Mouse (Mus musculus) heart, embryonic 14.5 days (tissue): ENCODE measurements around the gene Jade1. TPM values are rescaled to one million over a fixed set of nuclear protein-coding genes. Genes with fewer than 3 reads are reported as not detected.
A peak's percentile ranks its signal among the peaks of the same experiment; 100 is the strongest.

Source experiments
- ATAC-seq: fragments of 200-750 bp; cut with Nextera tagmentation; 2 replicates; pipeline ENCODE4 v1.8.0; 2017; ENCODE audit warnings: low read depth, moderate TSS enrichment; ENCODE audit not compliant: insufficient number of reproducible peaks, insufficient read depth, low FRiP score
- H3K27ac ChIP-seq, 2 experiments: fragments of 200-500 bp in 1 of 2; fragments of 300-500 bp in 1 of 2; sonication (generic) in 1 of 2; replicated peaks in 1 of 2; 2 replicates each; pipeline ENCODE4 v1.5.1; 2012 to 2014; ENCODE audit warnings: low read depth in 2 of 2, low read length in 2 of 2, control low read depth in 1 of 2, mild to moderate bottlenecking in 1 of 2, mixed read lengths in 1 of 2; ENCODE audit not compliant: control insufficient read depth in 1 of 2, insufficient read depth in 1 of 2
- H3K27me3 ChIP-seq: fragments of 300-500 bp; sonication (generic); 2 replicates; pipeline ENCODE4 v1.6.1; 2014; ENCODE audit warnings: mild to moderate bottlenecking, low read length, control low read depth; ENCODE audit not compliant: control insufficient read depth, insufficient read depth
- H3K36me3 ChIP-seq: fragments of 300-500 bp; sonication (generic); 2 replicates; pipeline ENCODE4 v1.6.1; 2014; ENCODE audit warnings: mild to moderate bottlenecking, control low read depth, low read length, mixed read lengths; ENCODE audit not compliant: control insufficient read depth, insufficient read depth
- H3K4me1 ChIP-seq, 2 experiments: fragments of 200-500 bp in 1 of 2; fragments of 300-500 bp in 1 of 2; sonication (generic) in 1 of 2; 2 replicates each; pipeline ENCODE4 v1.6.1; 2012 to 2014; ENCODE audit warnings: low read length in 2 of 2, control low read depth in 1 of 2, mixed read lengths in 1 of 2; ENCODE audit not compliant: control insufficient read depth in 2 of 2, insufficient read depth in 2 of 2
- H3K4me2 ChIP-seq: fragments of 300-500 bp; sonication (generic); 2 replicates; pipeline ENCODE4 v1.6.1; 2014; ENCODE audit warnings: mild to moderate bottlenecking, low read length
- H3K4me3 ChIP-seq, 2 experiments: fragments of 200-500 bp in 1 of 2; fragments of 300-500 bp in 1 of 2; sonication (generic) in 1 of 2; 2 replicates each; pipeline ENCODE4 v1.5.1; 2012 to 2014; ENCODE audit warnings: low read length in 2 of 2, mild to moderate bottlenecking in 2 of 2, control low read depth in 1 of 2, low read depth in 1 of 2, moderate library complexity in 1 of 2; ENCODE audit not compliant: control insufficient read depth in 1 of 2, insufficient read depth in 1 of 2
- H3K9ac ChIP-seq: fragments of 300-500 bp; sonication (generic); 2 replicates; pipeline ENCODE4 v1.6.1; 2014; ENCODE audit warnings: mild to moderate bottlenecking, low read length
- H3K9me3 ChIP-seq: fragments of 300-500 bp; sonication (generic); 2 replicates; pipeline ENCODE4 v1.6.1; 2016; ENCODE audit warnings: low read length, control low read depth; ENCODE audit not compliant: control insufficient read depth
- WGBS: fragments of 180-500 bp; shearing (Covaris S2); extraction: QIAGEN DNeasy Blood & Tissue Kit; methylation state at CpG from one replicate; pipeline ENCODE4 v1.1.7; 2014; 5-methylcytosine and 5-hydroxymethylcytosine counted together
- polyA plus RNA-seq: library from polyadenylated mRNA; unstranded; fragments of >200 nt; fragmentation: Nextera tagmentation; extraction: Ambion mirVana; gene quantifications from 2 replicates; pipeline ENCODE4 v1.2.1, GENCODE M21; 2014

Jade1 gene
- polyA plus RNA-seq, 1 experiment from 2014 or later: 16.9 TPM

DNA sequence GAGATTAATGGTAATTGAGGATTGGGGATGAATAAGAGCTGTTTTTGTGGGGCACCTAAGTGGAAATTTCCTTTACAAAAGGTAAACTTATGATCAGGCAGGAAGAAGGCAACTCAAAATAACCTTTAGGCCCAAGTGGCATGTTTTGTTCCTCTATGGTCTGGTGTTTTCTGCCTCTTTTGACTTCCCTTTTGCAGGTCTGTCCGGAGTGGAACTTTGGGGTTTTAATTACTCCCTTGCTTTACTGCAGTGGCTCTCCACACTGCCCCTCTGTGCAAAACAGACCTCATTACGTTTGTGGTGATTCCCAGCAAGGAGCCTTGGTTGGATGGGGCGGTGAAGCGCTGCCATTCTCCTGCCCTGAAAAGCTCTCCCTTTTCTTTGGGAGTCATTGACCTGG is 24.3 kb downstream of the Jade1 start:
- no peaks in the 10 kb centered on the region for H3K9me3 ChIP-seq
- WGBS: 76% methylated on average over 4 of the region's 4 CpGs
- H3K4me2 ChIP-seq: no peak overlapping the region
- H3K4me3 ChIP-seq: no peak overlapping the region
- no peak for ATAC-seq
- H3K9ac ChIP-seq: no peak overlapping the region
- H3K27ac ChIP-seq: no peak overlapping the region
- no peaks in the 10 kb centered on the region for H3K27me3 ChIP-seq
- H3K36me3 ChIP-seq: peaks cover 7% of the 10 kb centered on the region; the same call in 1 of the 2 replicates
- H3K4me1 ChIP-seq: peaks cover 28 to 74% of the 10 kb centered on the region in 2 experiments

- Histone ChIP-seq H3K27ac (no peak overlapping the region), H3K4me2 (no peak overlapping the region), H3K36me3 (peaks cover 7% of the 10 kb centered on the region; the same call in 1 of the 2 replicates), H3K9ac (no peak overlapping the region), H3K4me1 (peaks cover 23 to 66% of the 10 kb centered on the region in 2 experiments), H3K9me3 (no peaks in the 10 kb centered on the region), H3K4me3 (no peak overlapping the region), H3K27me3 (no peaks in the 10 kb centered on the region)
- ATAC-seq: no peak
- 64% methylated on average over 14 of the region's 14 CpGs for WGBS
Measured at GRCm38 (mm10) chr3:41580401-41581323, 25.1 kb downstream of the Jade1 start.

GRCm38 (mm10) chr3:41581436-41581835 is 25.9 kb downstream of the Jade1 start:
- H3K9ac ChIP-seq: no peak overlapping the region
- 65% methylated on average over 8 of the region's 8 CpGs for WGBS
- H3K36me3 ChIP-seq: peaks cover 7% of the 10 kb centered on the region; the same call in 1 of the 2 replicates

DNA sequence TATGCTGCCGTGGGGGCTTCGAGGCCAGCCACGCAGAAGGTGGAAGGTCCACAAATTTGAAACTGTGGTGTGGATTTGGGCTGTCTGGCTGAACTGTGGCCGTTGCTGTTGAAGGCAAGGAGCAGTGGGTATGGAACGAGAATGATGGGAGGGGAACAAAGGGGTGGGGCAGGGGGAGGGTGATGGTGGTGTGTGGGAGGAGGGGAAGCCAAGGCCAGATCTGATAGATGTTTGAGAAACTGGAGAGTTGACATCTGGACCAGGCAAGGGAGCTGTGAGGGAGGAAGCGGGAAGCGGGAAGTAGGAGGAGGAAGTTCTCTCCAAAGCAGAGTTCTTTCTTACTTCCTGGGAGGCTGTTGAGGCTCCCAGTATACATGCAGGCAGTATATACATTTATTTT is 26.7 kb downstream of the Jade1 start:
- Histone ChIP-seq H3K36me3 (peaks cover 7% of the 10 kb centered on the region; the same call in 1 of the 2 replicates), H3K4me2 (no peak overlapping the region), H3K9me3 (no peaks in the 10 kb centered on the region), H3K4me1 (peaks cover 24 to 63% of the 10 kb centered on the region in 2 experiments), H3K27me3 (no peaks in the 10 kb centered on the region), H3K27ac (no peak overlapping the region), H3K4me3 (no peak overlapping the region), H3K9ac (no peak overlapping the region)
- 79% methylated on average over 7 of the region's 7 CpGs for WGBS
- no peak for ATAC-seq

More at GRCm38 (mm10) chr3:41581436-41581835, 25.9 kb downstream of the Jade1 start:
- no peaks in the 10 kb centered on the region for H3K27me3 ChIP-seq
- ATAC-seq: no peak
- H3K4me2 ChIP-seq: no peak overlapping the region
- peaks cover 20 to 61% of the 10 kb centered on the region in 2 experiments for H3K4me1 ChIP-seq
- no peaks in the 10 kb centered on the region for H3K9me3 ChIP-seq
- peak overlapping the region in 1 of 2 experiments; percentile 37; a peak in 1 of 4 replicates for H3K27ac ChIP-seq
- H3K4me3 ChIP-seq: no peak overlapping the region

DNA sequence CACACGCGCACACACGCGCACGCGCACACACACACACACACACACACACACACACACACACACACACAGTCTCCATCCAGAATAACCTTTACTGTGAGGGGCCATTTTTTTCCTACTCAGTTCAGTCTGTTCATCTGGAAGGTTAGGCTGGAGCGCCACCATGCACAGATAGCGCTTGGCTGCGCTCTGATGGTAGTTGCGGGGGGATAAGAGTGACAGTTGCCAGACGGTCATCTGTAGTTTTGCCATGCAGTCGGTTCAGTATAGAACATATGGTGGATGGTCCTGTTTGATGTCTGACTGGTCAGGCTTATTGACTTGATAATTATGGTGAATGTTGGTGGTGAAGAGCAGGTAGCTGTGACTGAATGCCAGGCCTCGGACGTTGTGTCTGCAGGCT is 27.6 kb downstream of the Jade1 start:
- no peaks in the 10 kb centered on the region for H3K27me3 ChIP-seq
- H3K9ac ChIP-seq: no peak overlapping the region
- ATAC-seq: no peak
- H3K9me3 ChIP-seq: no peaks in the 10 kb centered on the region
- no peak overlapping the region for H3K4me3 ChIP-seq
- 89% methylated on average over 14 of the region's 14 CpGs for WGBS
- peaks cover 29 to 66% of the 10 kb centered on the region in 2 experiments for H3K4me1 ChIP-seq
- H3K27ac ChIP-seq: 0 out of 4 replicates have a peak overlapping the region, but pooled peaks of 1 of the 2 experiments have one; percentile 47
- H3K4me2 ChIP-seq: no peak overlapping the region
- peaks cover 7% of the 10 kb centered on the region; the same call in 1 of the 2 replicates for H3K36me3 ChIP-seq

- ATAC-seq: no peak
- Histone ChIP-seq H3K4me2 (no peak overlapping the region), H3K36me3 (peaks cover 7% of the 10 kb centered on the region; the same call in 1 of the 2 replicates), H3K4me3 (no peak overlapping the region), H3K4me1 (peaks cover 29 to 67% of the 10 kb centered on the region in 2 experiments), H3K9me3 (no peaks in the 10 kb centered on the region), H3K9ac (peak overlapping the region; percentile 38; the same call in 1 of the 2 replicates), H3K27me3 (no peaks in the 10 kb centered on the region), H3K27ac (peak overlapping the region; percentile 37 to 47; a peak in 3 of 4 replicates)
- 56% methylated on average over 4 of the region's 4 CpGs for WGBS
Measured at GRCm38 (mm10) chr3:41583621-41584020, 28.1 kb downstream of the Jade1 start.

DNA sequence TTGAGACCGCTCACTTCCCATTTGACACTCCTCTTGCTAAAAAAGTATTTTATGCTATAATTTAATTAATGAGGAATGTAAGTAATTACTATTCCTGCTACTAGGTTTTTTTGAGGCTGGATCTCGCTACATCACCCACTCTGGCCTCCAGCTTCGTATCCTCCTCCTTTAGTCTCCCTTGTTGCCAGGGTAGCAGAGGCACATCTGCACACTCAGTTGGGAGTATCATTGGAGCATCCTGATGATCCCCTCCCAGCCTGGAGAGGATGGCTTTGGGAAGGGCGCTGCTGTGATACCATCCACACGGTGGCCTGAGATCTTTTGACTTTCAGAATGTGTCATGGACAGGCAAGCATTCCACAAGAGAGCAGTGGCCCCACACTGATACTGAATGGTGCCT is 30.0 kb downstream of the Jade1 start:
- ATAC-seq: no peak
- Histone ChIP-seq H3K4me1 (peaks cover 29 to 66% of the 10 kb centered on the region in 2 experiments), H3K27me3 (no peaks in the 10 kb centered on the region), H3K4me3 (no peak overlapping the region), H3K36me3 (peaks cover 17% of the 10 kb centered on the region), H3K9me3 (no peaks in the 10 kb centered on the region), H3K27ac (no peak overlapping the region), H3K9ac (no peak overlapping the region), H3K4me2 (no peak overlapping the region)
- WGBS: 76% methylated on average over 5 of the region's 5 CpGs
